Mouse (Mus musculus) heart, postnatal 0 days (tissue): Measurements from ENCODE around the gene Cmtm6.

Source experiments
- CTCF ChIP-seq: IDR thresholded peaks from 2 replicates; pipeline ENCODE4 v1.5.1; 2016; ENCODE audit warnings: antibody characterized with exemption, control low read depth, low read depth
- EP300 ChIP-seq: IDR thresholded peaks from 2 replicates; pipeline ENCODE4 v1.6.1; 2016; ENCODE audit warnings: antibody characterized with exemption, low read depth

GRCm38 (mm10) chr9:114778877-114779276, 48.0 kb downstream of the Cmtm6 start:
- no peak for TF ChIP-seq CTCF
- no peak for TF ChIP-seq EP300
